Mouse (Mus musculus): ENCODE measurements around the gene Alpi. TPM values are rescaled to one million over a fixed set of nuclear protein-coding genes. Genes with fewer than 3 reads are reported as not detected.
A peak's percentile ranks its signal among the peaks of the same experiment; 100 is the strongest.

Alpi gene
- polyA plus RNA-seq, 1 experiment from 2014 or later, result not detected

- no peak overlapping the region for H3K4me2 ChIP-seq
- H3K27ac ChIP-seq (replicated peaks), result no peak overlapping the region
- H3K4me1 ChIP-seq (replicated peaks), result peaks cover 4% of the 10 kb centered on the region; the same call in 1 of the 2 replicates
- no peak overlapping the region for H3K9ac ChIP-seq
- H3K9me3 ChIP-seq, result no peaks in the 10 kb centered on the region
- H3K4me3 ChIP-seq, result no peak overlapping the region
- no peaks in the 10 kb centered on the region for H3K27me3 ChIP-seq
- 75% methylated on average over 4 of the region's 4 CpGs for WGBS
- ATAC-seq (ENCODE audit: low FRiP score, low read depth), result no peak
- 0 out of 2 replicates have a peak, but pooled peaks cover 3% of the 10 kb centered on the region for H3K36me3 ChIP-seq
Measured at GRCm38 (mm10) chr1:87051369-87051768, 50.0 kb downstream of the Alpi start.

GRCm38 (mm10) chr1:87050700-87051099 is 50.7 kb downstream of the Alpi start:
- Histone ChIP-seq H3K4me1 (replicated peaks) (peaks cover 4% of the 10 kb centered on the region; the same call in 1 of the 2 replicates), H3K9ac (no peak overlapping the region), H3K27ac (replicated peaks) (no peak overlapping the region), H3K27me3 (no peaks in the 10 kb centered on the region), H3K4me3 (no peak overlapping the region), H3K9me3 (no peaks in the 10 kb centered on the region), H3K4me2 (no peak overlapping the region), H3K36me3 (0 out of 2 replicates have a peak, but pooled peaks cover 3% of the 10 kb centered on the region)
- WGBS, result 75% methylated on average over 1 of the region's 1 CpGs
- no peak for ATAC-seq (ENCODE audit: low FRiP score, low read depth)

GRCm38 (mm10) chr1:87050072-87050471 is 51.3 kb downstream of the Alpi start:
- H3K4me3 ChIP-seq, result no peak overlapping the region
- H3K9me3 ChIP-seq, result no peaks in the 10 kb centered on the region
- H3K27me3 ChIP-seq, result no peaks in the 10 kb centered on the region
- peaks cover 4% of the 10 kb centered on the region; the same call in 1 of the 2 replicates for H3K4me1 ChIP-seq (replicated peaks)
- ATAC-seq (ENCODE audit: low FRiP score, low read depth), result peak; percentile 56
- H3K27ac ChIP-seq (replicated peaks), result no peak overlapping the region
- H3K4me2 ChIP-seq, result no peak overlapping the region
- WGBS, result 36% methylated on average over 3 of the region's 3 CpGs
- H3K9ac ChIP-seq, result no peak overlapping the region
- H3K36me3 ChIP-seq, result 0 out of 2 replicates have a peak, but pooled peaks cover 3% of the 10 kb centered on the region

Other genes with a start within 250 kb of the Alpi start
- gene Alppl2, start 11.7 kb downstream of the Alpi start, polyA plus RNA-seq (2015; fragmentation: Nextera tagmentation; extraction: Ambion mirVana), result not detected in 2 replicates
- gene Akp3, start 23.4 kb upstream of the Alpi start, polyA plus RNA-seq (2015; fragmentation: Nextera tagmentation; extraction: Ambion mirVana), result not detected in 2 replicates
- gene Ecel1, start 54.9 kb upstream of the Alpi start, polyA plus RNA-seq (2015; fragmentation: Nextera tagmentation; extraction: Ambion mirVana), result 37.5 and 40.5 TPM in 2 replicates
- 3.0 and 3.3 TPM in 2 replicates for gene Prss56, start 81.7 kb upstream of the Alpi start, polyA plus RNA-seq (2015; fragmentation: Nextera tagmentation; extraction: Ambion mirVana)
- not detected in 2 replicates for gene Chrnd, start 89.0 kb upstream of the Alpi start, polyA plus RNA-seq (2015; fragmentation: Nextera tagmentation; extraction: Ambion mirVana)
- 0.06 TPM in 1 of 2 replicates, not detected in the other for gene Chrng, start 103.1 kb upstream of the Alpi start, polyA plus RNA-seq (2015; fragmentation: Nextera tagmentation; extraction: Ambion mirVana)
- 91.4 TPM in 2 replicates for gene Eif4e2, start 112.3 kb upstream of the Alpi start, polyA plus RNA-seq (2015; fragmentation: Nextera tagmentation; extraction: Ambion mirVana)
- gene Efhd1, start 162.8 kb upstream of the Alpi start, polyA plus RNA-seq (2015; fragmentation: Nextera tagmentation; extraction: Ambion mirVana), result 1.9 and 2.2 TPM in 2 replicates
- gene Gigyf2, start 225.4 kb upstream of the Alpi start, polyA plus RNA-seq (2015; fragmentation: Nextera tagmentation; extraction: Ambion mirVana), result 62.1 and 70.2 TPM in 2 replicates